In the genomic region with DNA sequence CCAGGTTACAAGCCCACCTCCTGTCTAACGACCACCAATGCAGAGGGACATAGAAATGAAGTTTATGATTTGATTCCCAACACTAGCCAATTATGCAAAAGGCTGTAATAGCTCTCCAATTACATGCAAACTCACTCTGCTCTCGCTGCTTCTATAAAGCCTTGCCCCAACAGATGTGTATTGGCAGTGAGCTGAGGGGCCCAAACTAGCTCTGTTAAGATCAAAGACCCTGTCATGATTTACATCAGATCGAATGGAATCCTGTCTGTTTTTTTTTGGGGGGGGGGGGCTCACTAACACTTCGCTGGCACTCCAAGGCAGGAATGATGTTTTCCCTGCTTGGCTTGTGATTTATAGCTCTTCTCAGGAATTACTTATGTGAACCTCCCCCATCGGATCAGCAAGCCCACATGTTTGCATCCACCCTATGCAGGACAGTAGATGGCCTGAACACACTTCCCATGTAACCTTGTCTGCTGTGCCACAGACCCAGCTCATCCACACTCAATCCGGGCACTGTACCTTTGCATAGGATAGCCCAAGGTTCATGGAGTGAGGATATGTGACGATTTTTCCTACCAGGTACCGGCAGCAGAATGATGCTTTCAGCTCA, we compare ENCODE assay signal across 19 mouse cellular contexts.
"Had no signal": no experiment of that assay in that cellular context is flagged by ENCODE, and none has a peak within 500 bp of the region (broad histone marks: within the 10 kb centered on the region; RNA-seq: fewer than 3 reads in every experiment).

No protein-coding gene starts in this region.

- DNase-seq: kidney, adult 2 months; kidney, postnatal 14 days; layer of hippocampus, adult 9-11 months; liver; liver, embryonic 13.5 days; lung, adult 2 months; lung, postnatal 14 days; lung, postnatal 4 days; retina, postnatal 1 day; right cerebral cortex, postnatal 25 days; spleen, adult 18-20 months; thymus, postnatal 25 days had no signal

- H3K9ac ChIP-seq: liver, embryonic 13.5 days; midbrain, embryonic 12.5 days; midbrain, embryonic 15.5 days; neural tube, embryonic 12.5 days; neural tube, embryonic 15.5 days; stomach, embryonic 15.5 days had no signal

- H3K36me3 ChIP-seq: liver, embryonic 13.5 days; midbrain, embryonic 12.5 days; midbrain, embryonic 15.5 days; neural tube, embryonic 12.5 days; neural tube, embryonic 15.5 days; stomach, embryonic 15.5 days had no signal

- H3K4me2 ChIP-seq: liver, embryonic 13.5 days; midbrain, embryonic 12.5 days; midbrain, embryonic 15.5 days; neural tube, embryonic 12.5 days; neural tube, embryonic 15.5 days; stomach, embryonic 15.5 days had no signal

- H3K27ac ChIP-seq: layer of hippocampus, adult 2 months; liver, embryonic 13.5 days; midbrain, embryonic 12.5 days; midbrain, embryonic 15.5 days; neural tube, embryonic 12.5 days; neural tube, embryonic 15.5 days; stomach, embryonic 15.5 days had no signal

- H3K27me3 ChIP-seq: liver, embryonic 13.5 days; midbrain, embryonic 12.5 days; midbrain, embryonic 15.5 days; neural tube, embryonic 12.5 days; neural tube, embryonic 15.5 days; stomach, embryonic 15.5 days had no signal

- H3K9me3 ChIP-seq: liver, embryonic 13.5 days; midbrain, embryonic 12.5 days; midbrain, embryonic 15.5 days; neural tube, embryonic 12.5 days; neural tube, embryonic 15.5 days; stomach, embryonic 15.5 days had no signal

- ATAC-seq: intestine, postnatal 0 days; midbrain, embryonic 15.5 days had no signal

- H3K4me3 ChIP-seq: layer of hippocampus, adult 2 months; liver, embryonic 13.5 days; midbrain, embryonic 12.5 days; midbrain, embryonic 15.5 days; neural tube, embryonic 12.5 days; neural tube, embryonic 15.5 days; stomach, embryonic 15.5 days had no signal

- H3K4me1 ChIP-seq: midbrain, embryonic 12.5 days; midbrain, embryonic 15.5 days; neural tube, embryonic 12.5 days; neural tube, embryonic 15.5 days had no signal
